Mouse (Mus musculus) lung, embryonic 15.5 days (tissue): ENCODE measurements around the gene Dmgdh. TPM values are rescaled to one million over a fixed set of nuclear protein-coding genes. Genes with fewer than 3 reads are reported as not detected.

ENCODE experiments used
- ATAC-seq: fragments of 200-750 bp; cut with Nextera tagmentation; 2 replicates; pipeline ENCODE4 v1.8.0; 2017; ENCODE audit warnings: moderate number of reproducible peaks, borderline replicate concordance; ENCODE audit not compliant: low FRiP score, low TSS enrichment; ENCODE audit errors: extremely low read depth
- H3K27ac ChIP-seq: fragments of 300-500 bp; sonication (generic); 2 replicates; pipeline ENCODE4 v1.5.1; 2015; ENCODE audit warnings: moderate library complexity, mild to moderate bottlenecking, inconsistent platforms
- H3K27me3 ChIP-seq: fragments of 300-500 bp; sonication (generic); 2 replicates; pipeline ENCODE4 v1.6.1; 2015; ENCODE audit warnings: inconsistent platforms
- H3K36me3 ChIP-seq: fragments of 300-500 bp; sonication (generic); 2 replicates; pipeline ENCODE4 v1.6.1; 2015; ENCODE audit warnings: inconsistent platforms
- H3K4me1 ChIP-seq: fragments of 300-500 bp; sonication (generic); 2 replicates; pipeline ENCODE4 v1.6.1; 2015; ENCODE audit warnings: inconsistent platforms
- H3K4me2 ChIP-seq: fragments of 300-500 bp; sonication (generic); 2 replicates; pipeline ENCODE4 v1.6.1; 2015; ENCODE audit warnings: inconsistent platforms, mild to moderate bottlenecking, moderate library complexity
- H3K4me3 ChIP-seq: fragments of 300-500 bp; sonication (generic); 2 replicates; pipeline ENCODE4 v1.5.1; 2015; ENCODE audit warnings: mild to moderate bottlenecking, inconsistent platforms
- H3K9ac ChIP-seq: fragments of 300-500 bp; sonication (generic); 2 replicates; pipeline ENCODE4 v1.6.1; 2015; ENCODE audit warnings: inconsistent platforms
- H3K9me3 ChIP-seq: fragments of 300-500 bp; sonication (generic); 2 replicates; pipeline ENCODE4 v1.6.1; 2016; ENCODE audit warnings: inconsistent platforms
- WGBS: fragments of 180-500 bp; shearing (Covaris S2); methylation state at CpG from one replicate; pipeline ENCODE4 v1.1.7; 2015; 5-methylcytosine and 5-hydroxymethylcytosine counted together
- polyA plus RNA-seq: library from polyadenylated mRNA; unstranded; fragments of >200 nt; fragmentation: Nextera tagmentation; extraction: Ambion mirVana; gene quantifications from 2 replicates; pipeline ENCODE4 v1.2.1, GENCODE M21; 2015

Dmgdh gene
- polyA plus RNA-seq, 1 experiment from 2014 or later: not detected

GRCm38 (mm10) chr13:93712362-93712761 lies 38.1 kb downstream of the Dmgdh start:
- ATAC-seq: no peak
- 90% methylated on average over 4 of the region's 4 CpGs for WGBS
- Histone ChIP-seq H3K4me1 (no peaks in the 10 kb centered on the region), H3K4me2 (no peak overlapping the region), H3K27me3 (no peaks in the 10 kb centered on the region), H3K9me3 (no peaks in the 10 kb centered on the region), H3K9ac (no peak overlapping the region), H3K27ac (no peak overlapping the region), H3K36me3 (no peaks in the 10 kb centered on the region), H3K4me3 (no peak overlapping the region)

- no peak overlapping the region for H3K4me2 ChIP-seq
- no peaks in the 10 kb centered on the region for H3K36me3 ChIP-seq
- H3K27ac ChIP-seq: no peak overlapping the region
- WGBS: 87% methylated on average over 3 of the region's 3 CpGs
- ATAC-seq: no peak
- H3K4me1 ChIP-seq: no peaks in the 10 kb centered on the region
- H3K9ac ChIP-seq: no peak overlapping the region
- H3K27me3 ChIP-seq: no peaks in the 10 kb centered on the region
- no peaks in the 10 kb centered on the region for H3K9me3 ChIP-seq
- no peak overlapping the region for H3K4me3 ChIP-seq
Observed at GRCm38 (mm10) chr13:93713826-93714225, 39.6 kb downstream of the Dmgdh start.

GRCm38 (mm10) chr13:93717113-93717512 lies 42.9 kb downstream of the Dmgdh start:
- no peak overlapping the region for H3K9ac ChIP-seq
- no peaks in the 10 kb centered on the region for H3K4me1 ChIP-seq
- H3K27me3 ChIP-seq: no peaks in the 10 kb centered on the region
- 43% methylated on average over 7 of the region's 7 CpGs for whole genome bisulfite sequencing
- no peak for ATAC-seq
- H3K27ac ChIP-seq: no peak overlapping the region
- no peak overlapping the region for H3K4me3 ChIP-seq
- H3K36me3 ChIP-seq: no peaks in the 10 kb centered on the region
- H3K9me3 ChIP-seq: no peaks in the 10 kb centered on the region
- H3K4me2 ChIP-seq: no peak overlapping the region

- Histone ChIP-seq H3K4me2 (peak overlapping the region; percentile 10; the same call in 1 of the 2 replicates), H3K9ac (no peak overlapping the region), H3K36me3 (no peaks in the 10 kb centered on the region), H3K27me3 (no peaks in the 10 kb centered on the region), H3K9me3 (no peaks in the 10 kb centered on the region), H3K27ac (no peak overlapping the region), H3K4me3 (no peak overlapping the region), H3K4me1 (no peaks in the 10 kb centered on the region)
- no peak for ATAC-seq
- 2% methylated on average over 7 of the region's 7 CpGs for WGBS
Observed at GRCm38 (mm10) chr13:93718948-93719347, 44.7 kb downstream of the Dmgdh start.

- Histone ChIP-seq H3K36me3 (no peaks in the 10 kb centered on the region), H3K9ac (no peak overlapping the region), H3K4me2 (no peak overlapping the region), H3K27ac (no peak overlapping the region), H3K4me3 (no peak overlapping the region), H3K9me3 (no peaks in the 10 kb centered on the region), H3K27me3 (no peaks in the 10 kb centered on the region), H3K4me1 (no peaks in the 10 kb centered on the region)
- 65% methylated on average over 4 of the region's 4 CpGs for WGBS
- ATAC-seq: no peak
Observed at GRCm38 (mm10) chr13:93721916-93722315, 47.7 kb downstream of the Dmgdh start.

GRCm38 (mm10) chr13:93723455-93723854 lies 49.2 kb downstream of the Dmgdh start:
- Histone ChIP-seq H3K4me2 (no peak overlapping the region), H3K27ac (no peak overlapping the region), H3K4me1 (no peaks in the 10 kb centered on the region), H3K36me3 (no peaks in the 10 kb centered on the region), H3K4me3 (no peak overlapping the region), H3K27me3 (no peaks in the 10 kb centered on the region), H3K9me3 (no peaks in the 10 kb centered on the region), H3K9ac (no peak overlapping the region)
- ATAC-seq: no peak
- 76% methylated on average over 3 of the region's 3 CpGs for WGBS

- Histone ChIP-seq H3K4me2 (no peak overlapping the region), H3K4me1 (no peaks in the 10 kb centered on the region), H3K36me3 (no peaks in the 10 kb centered on the region), H3K9ac (no peak overlapping the region), H3K27me3 (no peaks in the 10 kb centered on the region), H3K9me3 (no peaks in the 10 kb centered on the region), H3K4me3 (no peak overlapping the region), H3K27ac (no peak overlapping the region)
- no peak for ATAC-seq
- WGBS: 20% methylated on average over 2 of the region's 2 CpGs
Observed at GRCm38 (mm10) chr13:93724206-93724605, 50.0 kb downstream of the Dmgdh start.

GRCm38 (mm10) chr13:93735131-93735636 lies 61.0 kb downstream of the Dmgdh start:
- H3K4me1 ChIP-seq: no peaks in the 10 kb centered on the region
- H3K9me3 ChIP-seq: no peaks in the 10 kb centered on the region
- H3K4me3 ChIP-seq: no peak overlapping the region
- 81% methylated on average over 5 of the region's 5 CpGs for WGBS
- no peaks in the 10 kb centered on the region for H3K27me3 ChIP-seq
- no peak overlapping the region for H3K4me2 ChIP-seq
- ATAC-seq: no peak
- no peak overlapping the region for H3K27ac ChIP-seq
- no peak overlapping the region for H3K9ac ChIP-seq
- no peaks in the 10 kb centered on the region for H3K36me3 ChIP-seq

GRCm38 (mm10) chr13:93744118-93744517 lies 69.9 kb downstream of the Dmgdh start:
- H3K36me3 ChIP-seq: no peaks in the 10 kb centered on the region

GRCm38 (mm10) chr13:93752597-93753400 lies 78.6 kb downstream of the Dmgdh start:
- no peak overlapping the region for H3K9ac ChIP-seq
- H3K4me1 ChIP-seq: no peaks in the 10 kb centered on the region
- no peaks in the 10 kb centered on the region for H3K36me3 ChIP-seq
- H3K4me2 ChIP-seq: no peak overlapping the region
- H3K27me3 ChIP-seq: no peaks in the 10 kb centered on the region
- H3K9me3 ChIP-seq: no peaks in the 10 kb centered on the region
- 54% methylated on average over 14 of the region's 14 CpGs for WGBS
- no peak overlapping the region for H3K4me3 ChIP-seq
- H3K27ac ChIP-seq: no peak overlapping the region
- ATAC-seq: no peak

More at GRCm38 (mm10) chr13:93744118-93744517, 69.9 kb downstream of the Dmgdh start:
- no peak for ATAC-seq
- no peaks in the 10 kb centered on the region for H3K4me1 ChIP-seq
- H3K9me3 ChIP-seq: no peaks in the 10 kb centered on the region
- no peak overlapping the region for H3K4me2 ChIP-seq
- H3K4me3 ChIP-seq: no peak overlapping the region
- 51% methylated on average over 8 of the region's 8 CpGs for WGBS
- H3K27ac ChIP-seq: no peak overlapping the region
- H3K27me3 ChIP-seq: no peaks in the 10 kb centered on the region
- H3K9ac ChIP-seq: no peak overlapping the region

GRCm38 (mm10) chr13:93755084-93755483 lies 80.9 kb downstream of the Dmgdh start:
- Histone ChIP-seq H3K4me1 (no peaks in the 10 kb centered on the region), H3K27ac (no peak overlapping the region), H3K9ac (no peak overlapping the region), H3K4me2 (no peak overlapping the region), H3K27me3 (no peaks in the 10 kb centered on the region), H3K36me3 (no peaks in the 10 kb centered on the region), H3K4me3 (no peak overlapping the region), H3K9me3 (no peaks in the 10 kb centered on the region)
- no peak for ATAC-seq
- WGBS: 72% methylated on average over 4 of the region's 4 CpGs

- Histone ChIP-seq H3K27ac (no peak overlapping the region), H3K27me3 (no peaks in the 10 kb centered on the region), H3K4me3 (no peak overlapping the region), H3K9me3 (no peaks in the 10 kb centered on the region), H3K4me1 (no peaks in the 10 kb centered on the region), H3K36me3 (no peaks in the 10 kb centered on the region), H3K9ac (no peak overlapping the region), H3K4me2 (no peak overlapping the region)
- ATAC-seq: no peak
- WGBS: 92% methylated on average over 7 of the region's 7 CpGs
Observed at GRCm38 (mm10) chr13:93756674-93757073, 82.4 kb downstream of the Dmgdh start.
